Mouse (Mus musculus): ENCODE measurements around the gene Rapgef1. TPM values are rescaled to one million over a fixed set of nuclear protein-coding genes. Genes with fewer than 3 reads are reported as not detected.

Gene Rapgef1
- polyA plus RNA-seq, 1 experiment from 2014 or later, result 24.1 TPM

GRCm38 (mm10) chr2:29678524-29678923 is 59.0 kb downstream of the Rapgef1 start:
- no peak overlapping the region for H3K4me3 ChIP-seq
- peaks cover 12% of the 10 kb centered on the region for H3K4me1 ChIP-seq
- no peak overlapping the region for H3K9ac ChIP-seq (replicated peaks)
- H3K27me3 ChIP-seq, result no peaks in the 10 kb centered on the region
- H3K36me3 ChIP-seq, result 0 out of 2 replicates have a peak, but pooled peaks cover 12% of the 10 kb centered on the region
- H3K9me3 ChIP-seq, result no peaks in the 10 kb centered on the region
- H3K27ac ChIP-seq (replicated peaks), result no peak overlapping the region
- 84% methylated on average over 3 of the region's 3 CpGs for WGBS
- H3K4me2 ChIP-seq (replicated peaks), result no peak overlapping the region
- no peak for ATAC-seq (ENCODE audit: low FRiP score, low read depth)

GRCm38 (mm10) chr2:29679710-29680584 is 60.4 kb downstream of the Rapgef1 start:
- H3K4me1 ChIP-seq, result 0 out of 2 replicates have a peak, but pooled peaks cover 5% of the 10 kb centered on the region
- 87% methylated on average over 6 of the region's 6 CpGs for WGBS

GRCm38 (mm10) chr2:29683261-29683999 is 63.9 kb downstream of the Rapgef1 start:
- Histone ChIP-seq H3K4me2 (replicated peaks) (no peak overlapping the region), H3K9me3 (no peaks in the 10 kb centered on the region), H3K4me3 (no peak overlapping the region), H3K27me3 (no peaks in the 10 kb centered on the region), H3K36me3 (peaks cover 22% of the 10 kb centered on the region; the same call in 1 of the 2 replicates), H3K27ac (replicated peaks) (no peak overlapping the region), H3K9ac (replicated peaks) (no peak overlapping the region), H3K4me1 (no peaks in the 10 kb centered on the region)
- no peak for ATAC-seq (ENCODE audit: low FRiP score, low read depth)
- 95% methylated on average over 7 of the region's 7 CpGs for WGBS

More at GRCm38 (mm10) chr2:29679710-29680584, 60.4 kb downstream of the Rapgef1 start:
- Histone ChIP-seq H3K27ac (replicated peaks) (no peak overlapping the region), H3K4me2 (replicated peaks) (no peak overlapping the region), H3K36me3 (0 out of 2 replicates have a peak, but pooled peaks cover 12% of the 10 kb centered on the region), H3K4me3 (no peak overlapping the region), H3K27me3 (no peaks in the 10 kb centered on the region), H3K9ac (replicated peaks) (no peak overlapping the region), H3K9me3 (no peaks in the 10 kb centered on the region)
- ATAC-seq (ENCODE audit: low FRiP score, low read depth), result no peak

- no peaks in the 10 kb centered on the region for H3K4me1 ChIP-seq
- H3K27me3 ChIP-seq, result no peaks in the 10 kb centered on the region
- H3K4me2 ChIP-seq (replicated peaks), result no peak overlapping the region
- 28% methylated on average over 2 of the region's 2 CpGs for WGBS
- no peak for ATAC-seq (ENCODE audit: low FRiP score, low read depth)
- H3K4me3 ChIP-seq, result no peak overlapping the region
- no peaks in the 10 kb centered on the region for H3K9me3 ChIP-seq
- no peak overlapping the region for H3K9ac ChIP-seq (replicated peaks)
- peaks cover 25% of the 10 kb centered on the region for H3K36me3 ChIP-seq
- no peak overlapping the region for H3K27ac ChIP-seq (replicated peaks)
These were observed 65.0 kb downstream of the Rapgef1 start for GRCm38 (mm10) chr2:29684498-29684897.

GRCm38 (mm10) chr2:29689014-29689413 is 69.5 kb downstream of the Rapgef1 start:
- ATAC-seq (ENCODE audit: low FRiP score, low read depth), result no peak
- peaks cover 61% of the 10 kb centered on the region for H3K36me3 ChIP-seq
- no peak overlapping the region for H3K4me3 ChIP-seq
- no peak overlapping the region for H3K4me2 ChIP-seq (replicated peaks)
- no peaks in the 10 kb centered on the region for H3K4me1 ChIP-seq
- 90% methylated on average over 7 of the region's 7 CpGs for WGBS
- H3K27me3 ChIP-seq, result no peaks in the 10 kb centered on the region
- no peaks in the 10 kb centered on the region for H3K9me3 ChIP-seq
- no peak overlapping the region for H3K27ac ChIP-seq (replicated peaks)
- H3K9ac ChIP-seq (replicated peaks), result no peak overlapping the region

- no peak for ATAC-seq (ENCODE audit: low FRiP score, low read depth)
- WGBS, result 81% methylated on average over 2 of the region's 2 CpGs
- H3K36me3 ChIP-seq, result peaks cover 65% of the 10 kb centered on the region
These were observed 70.0 kb downstream of the Rapgef1 start for GRCm38 (mm10) chr2:29689495-29689894.

GRCm38 (mm10) chr2:29691068-29691467 is 71.5 kb downstream of the Rapgef1 start:
- WGBS, result 92% methylated on average over 5 of the region's 5 CpGs

More at GRCm38 (mm10) chr2:29689495-29689894, 70.0 kb downstream of the Rapgef1 start:
- Histone ChIP-seq H3K27me3 (no peaks in the 10 kb centered on the region), H3K27ac (replicated peaks) (no peak overlapping the region), H3K4me3 (no peak overlapping the region), H3K9me3 (no peaks in the 10 kb centered on the region), H3K4me1 (no peaks in the 10 kb centered on the region), H3K4me2 (replicated peaks) (no peak overlapping the region), H3K9ac (replicated peaks) (no peak overlapping the region)

GRCm38 (mm10) chr2:29691507-29691906 is 72.0 kb downstream of the Rapgef1 start:
- 82% methylated on average over 6 of the region's 6 CpGs for WGBS
- Histone ChIP-seq H3K9ac (replicated peaks) (no peak overlapping the region), H3K4me1 (no peaks in the 10 kb centered on the region), H3K27ac (replicated peaks) (no peak overlapping the region), H3K9me3 (no peaks in the 10 kb centered on the region), H3K36me3 (peaks cover 68% of the 10 kb centered on the region), H3K4me3 (no peak overlapping the region), H3K4me2 (replicated peaks) (no peak overlapping the region), H3K27me3 (no peaks in the 10 kb centered on the region)
- no peak for ATAC-seq (ENCODE audit: low FRiP score, low read depth)

More at GRCm38 (mm10) chr2:29691068-29691467, 71.5 kb downstream of the Rapgef1 start:
- Histone ChIP-seq H3K4me2 (replicated peaks) (no peak overlapping the region), H3K4me3 (no peak overlapping the region), H3K4me1 (no peaks in the 10 kb centered on the region), H3K9me3 (no peaks in the 10 kb centered on the region), H3K27me3 (no peaks in the 10 kb centered on the region), H3K9ac (replicated peaks) (no peak overlapping the region), H3K27ac (replicated peaks) (no peak overlapping the region), H3K36me3 (peaks cover 67% of the 10 kb centered on the region)
- no peak for ATAC-seq (ENCODE audit: low FRiP score, low read depth)

GRCm38 (mm10) chr2:29692192-29692591 is 72.7 kb downstream of the Rapgef1 start:
- H3K27me3 ChIP-seq, result no peaks in the 10 kb centered on the region
- peaks cover 69% of the 10 kb centered on the region for H3K36me3 ChIP-seq
- no peak overlapping the region for H3K4me2 ChIP-seq (replicated peaks)
- H3K9me3 ChIP-seq, result no peaks in the 10 kb centered on the region
- WGBS, result 93% methylated on average over 2 of the region's 2 CpGs
- no peak overlapping the region for H3K27ac ChIP-seq (replicated peaks)
- no peak overlapping the region for H3K4me3 ChIP-seq
- no peaks in the 10 kb centered on the region for H3K4me1 ChIP-seq
- no peak overlapping the region for H3K9ac ChIP-seq (replicated peaks)
- ATAC-seq (ENCODE audit: low FRiP score, low read depth), result no peak

- H3K27ac ChIP-seq (replicated peaks), result no peak overlapping the region
- peaks cover 73% of the 10 kb centered on the region for H3K36me3 ChIP-seq
- no peak overlapping the region for H3K4me2 ChIP-seq (replicated peaks)
- H3K9ac ChIP-seq (replicated peaks), result no peak overlapping the region
- 77% methylated on average over 7 of the region's 7 CpGs for WGBS
- H3K4me3 ChIP-seq, result no peak overlapping the region
- ATAC-seq (ENCODE audit: low FRiP score, low read depth), result no peak
- H3K4me1 ChIP-seq, result no peaks in the 10 kb centered on the region
- no peaks in the 10 kb centered on the region for H3K27me3 ChIP-seq
- no peaks in the 10 kb centered on the region for H3K9me3 ChIP-seq
These were observed 76.8 kb downstream of the Rapgef1 start for GRCm38 (mm10) chr2:29696207-29696800.

- Histone ChIP-seq H3K27me3 (no peaks in the 10 kb centered on the region), H3K9ac (replicated peaks) (no peak overlapping the region), H3K4me2 (replicated peaks) (no peak overlapping the region), H3K4me1 (no peaks in the 10 kb centered on the region), H3K9me3 (no peaks in the 10 kb centered on the region), H3K27ac (replicated peaks) (no peak overlapping the region), H3K4me3 (no peak overlapping the region), H3K36me3 (peaks cover 72% of the 10 kb centered on the region)
- WGBS, result 89% methylated on average over 6 of the region's 6 CpGs
- ATAC-seq (ENCODE audit: low FRiP score, low read depth), result no peak
These were observed 79.1 kb downstream of the Rapgef1 start for GRCm38 (mm10) chr2:29698421-29699290.
